Mouse (Mus musculus) heart, embryonic 13.5 days (tissue): ENCODE data around the gene Pgls. TPM values are rescaled to one million over a fixed set of nuclear protein-coding genes. Genes with fewer than 3 reads are reported as not detected.

ENCODE experiments used
- ATAC-seq: fragments of 200-750 bp; cut with Nextera tagmentation; 2 replicates; pipeline ENCODE4 v1.8.0; 2017; ENCODE audit warnings: moderate TSS enrichment; ENCODE audit not compliant: insufficient number of reproducible peaks, low FRiP score, low TSS enrichment; ENCODE audit errors: extremely low read depth
- H3K27ac ChIP-seq: fragments of 300-500 bp; sonication (generic); replicated peaks from 2 replicates; pipeline ENCODE4 v1.5.1; 2015; ENCODE audit warnings: moderate library complexity, mild to moderate bottlenecking, inconsistent platforms
- H3K27me3 ChIP-seq: fragments of 300-500 bp; sonication (generic); replicated peaks from 2 replicates; pipeline ENCODE4 v1.6.1; 2015; ENCODE audit warnings: mild to moderate bottlenecking, inconsistent platforms
- H3K36me3 ChIP-seq: fragments of 300-500 bp; sonication (generic); 2 replicates; pipeline ENCODE4 v1.6.1; 2015; ENCODE audit warnings: mild to moderate bottlenecking, inconsistent platforms
- H3K4me1 ChIP-seq: fragments of 300-500 bp; sonication (generic); 2 replicates; pipeline ENCODE4 v1.6.1; 2015; ENCODE audit warnings: inconsistent platforms
- H3K4me2 ChIP-seq: fragments of 300-500 bp; sonication (generic); 2 replicates; pipeline ENCODE4 v1.6.1; 2015; ENCODE audit warnings: inconsistent platforms, mild to moderate bottlenecking, moderate library complexity
- H3K4me3 ChIP-seq: fragments of 300-500 bp; sonication (generic); 2 replicates; pipeline ENCODE4 v1.5.1; 2015; ENCODE audit warnings: moderate library complexity, mild to moderate bottlenecking, inconsistent platforms
- H3K9ac ChIP-seq: fragments of 300-500 bp; sonication (generic); 2 replicates; pipeline ENCODE4 v1.6.1; 2015; ENCODE audit warnings: inconsistent platforms, mild to moderate bottlenecking, moderate library complexity
- H3K9me3 ChIP-seq: fragments of 300-500 bp; sonication (generic); 2 replicates; pipeline ENCODE4 v1.6.1; 2016; ENCODE audit warnings: inconsistent platforms
- WGBS: fragments of 180-500 bp; shearing (Covaris S2); methylation state at CpG from one replicate; pipeline ENCODE4 v1.1.7; 2015; ENCODE audit warnings: mixed read lengths; 5-methylcytosine and 5-hydroxymethylcytosine counted together
- polyA plus RNA-seq: library from polyadenylated mRNA; unstranded; fragments of >200 nt; fragmentation: Nextera tagmentation; extraction: Ambion mirVana; gene quantifications from 2 replicates; pipeline ENCODE4 v1.2.1, GENCODE M21; 2015

Pgls gene
- polyA plus RNA-seq, 1 experiment from 2014 or later: 169 TPM

GRCm38 (mm10) chr8:71570291-71570954, 21.6 kb upstream of the Pgls start:
- Histone ChIP-seq H3K27ac (peak overlapping the region; percentile 40), H3K4me2 (peak overlapping the region; percentile 89), H3K9ac (peak overlapping the region; percentile 85), H3K36me3 (no peaks in the 10 kb centered on the region), H3K27me3 (peaks cover 37% of the 10 kb centered on the region), H3K4me1 (peaks cover 40% of the 10 kb centered on the region), H3K4me3 (peak overlapping the region; percentile 61), H3K9me3 (no peaks in the 10 kb centered on the region)
- WGBS: under 1% methylated on average over 41 of the region's 41 CpGs
- peak; percentile 74 for ATAC-seq

GRCm38 (mm10) chr8:71572077-71572476, 19.9 kb upstream of the Pgls start:
- ATAC-seq: no peak
- H3K27ac ChIP-seq: no peak overlapping the region
- H3K36me3 ChIP-seq: no peaks in the 10 kb centered on the region
- H3K9ac ChIP-seq: no peak overlapping the region
- no peak overlapping the region for H3K4me3 ChIP-seq
- 77% methylated on average over 2 of the region's 2 CpGs for WGBS
- H3K4me2 ChIP-seq: no peak overlapping the region
- no peaks in the 10 kb centered on the region for H3K9me3 ChIP-seq
- peaks cover 40% of the 10 kb centered on the region for H3K4me1 ChIP-seq
- H3K27me3 ChIP-seq: peaks cover 23% of the 10 kb centered on the region

GRCm38 (mm10) chr8:71572847-71573633, 18.9 kb upstream of the Pgls start:
- WGBS: 64% methylated on average over 9 of the region's 9 CpGs
- Histone ChIP-seq H3K4me2 (no peak overlapping the region), H3K9me3 (no peaks in the 10 kb centered on the region), H3K36me3 (no peaks in the 10 kb centered on the region), H3K27ac (0 out of 2 replicates have a peak overlapping the region, but pooled peaks have one; percentile 7), H3K27me3 (peaks cover 13% of the 10 kb centered on the region), H3K4me3 (no peak overlapping the region), H3K9ac (peak overlapping the region; percentile 25), H3K4me1 (peaks cover 40% of the 10 kb centered on the region)
- no peak for ATAC-seq

- Histone ChIP-seq H3K9me3 (no peaks in the 10 kb centered on the region), H3K9ac (no peak overlapping the region), H3K27me3 (no peaks in the 10 kb centered on the region), H3K4me3 (no peak overlapping the region), H3K27ac (no peak overlapping the region), H3K4me1 (peaks cover 28% of the 10 kb centered on the region), H3K36me3 (no peaks in the 10 kb centered on the region), H3K4me2 (no peak overlapping the region)
- ATAC-seq: no peak
- WGBS: 61% methylated on average over 7 of the region's 7 CpGs
Observed at GRCm38 (mm10) chr8:71574426-71574825, 17.6 kb upstream of the Pgls start.

GRCm38 (mm10) chr8:71575020-71575419, 17.0 kb upstream of the Pgls start:
- no peaks in the 10 kb centered on the region for H3K36me3 ChIP-seq
- no peaks in the 10 kb centered on the region for H3K9me3 ChIP-seq
- no peaks in the 10 kb centered on the region for H3K27me3 ChIP-seq
- H3K4me1 ChIP-seq: peaks cover 25% of the 10 kb centered on the region
- no peak overlapping the region for H3K9ac ChIP-seq
- no peak overlapping the region for H3K4me2 ChIP-seq
- 44% methylated on average over 1 of the region's 1 CpGs for WGBS
- ATAC-seq: no peak
- H3K4me3 ChIP-seq: no peak overlapping the region
- H3K27ac ChIP-seq: no peak overlapping the region

- H3K4me2 ChIP-seq: no peak overlapping the region
- H3K4me3 ChIP-seq: no peak overlapping the region
- peaks cover 5% of the 10 kb centered on the region; the same call in 1 of the 2 replicates for H3K36me3 ChIP-seq
- H3K27me3 ChIP-seq: no peaks in the 10 kb centered on the region
- no peak overlapping the region for H3K9ac ChIP-seq
- ATAC-seq: no peak
- no peaks in the 10 kb centered on the region for H3K9me3 ChIP-seq
- 53% methylated on average over 4 of the region's 4 CpGs for WGBS
- H3K4me1 ChIP-seq: peaks cover 8% of the 10 kb centered on the region
- no peak overlapping the region for H3K27ac ChIP-seq
Observed at GRCm38 (mm10) chr8:71577856-71578387, 14.1 kb upstream of the Pgls start.

- H3K9me3 ChIP-seq: no peaks in the 10 kb centered on the region
- no peak overlapping the region for H3K9ac ChIP-seq
- WGBS: 60% methylated on average over 1 of the region's 1 CpGs
- 0 out of 2 replicates have a peak, but pooled peaks cover 4% of the 10 kb centered on the region for H3K4me1 ChIP-seq
- ATAC-seq: no peak
- H3K27me3 ChIP-seq: 0 out of 2 replicates have a peak, but pooled peaks cover 6% of the 10 kb centered on the region
- no peak overlapping the region for H3K4me2 ChIP-seq
- H3K4me3 ChIP-seq: no peak overlapping the region
- H3K36me3 ChIP-seq: peaks cover 6% of the 10 kb centered on the region
- H3K27ac ChIP-seq: no peak overlapping the region
Observed at GRCm38 (mm10) chr8:71579009-71579408, 13.0 kb upstream of the Pgls start.

GRCm38 (mm10) chr8:71579476-71579875, 12.5 kb upstream of the Pgls start:
- Histone ChIP-seq H3K27ac (no peak overlapping the region), H3K9ac (no peak overlapping the region), H3K4me3 (no peak overlapping the region), H3K4me1 (0 out of 2 replicates have a peak, but pooled peaks cover 4% of the 10 kb centered on the region), H3K9me3 (no peaks in the 10 kb centered on the region), H3K4me2 (no peak overlapping the region), H3K36me3 (peaks cover 10% of the 10 kb centered on the region), H3K27me3 (0 out of 2 replicates have a peak, but pooled peaks cover 6% of the 10 kb centered on the region)
- 83% methylated on average over 14 of the region's 14 CpGs for WGBS
- no peak for ATAC-seq

GRCm38 (mm10) chr8:71580201-71580600, 11.8 kb upstream of the Pgls start:
- WGBS: 56% methylated on average over 9 of the region's 9 CpGs
- Histone ChIP-seq H3K4me2 (no peak overlapping the region), H3K36me3 (peaks cover 17% of the 10 kb centered on the region), H3K9ac (no peak overlapping the region), H3K4me3 (no peak overlapping the region), H3K4me1 (0 out of 2 replicates have a peak, but pooled peaks cover under 1% of the 10 kb centered on the region), H3K27me3 (0 out of 2 replicates have a peak, but pooled peaks cover 6% of the 10 kb centered on the region), H3K27ac (no peak overlapping the region), H3K9me3 (no peaks in the 10 kb centered on the region)
- ATAC-seq: no peak

- 0 out of 2 replicates have a peak, but pooled peaks cover 6% of the 10 kb centered on the region for H3K27me3 ChIP-seq
- H3K9ac ChIP-seq: no peak overlapping the region
- ATAC-seq: no peak
- H3K9me3 ChIP-seq: no peaks in the 10 kb centered on the region
- no peak overlapping the region for H3K4me3 ChIP-seq
- H3K4me2 ChIP-seq: no peak overlapping the region
- WGBS: 66% methylated on average over 2 of the region's 2 CpGs
- H3K27ac ChIP-seq: no peak overlapping the region
- peaks cover 24% of the 10 kb centered on the region for H3K36me3 ChIP-seq
- H3K4me1 ChIP-seq: peaks cover 12% of the 10 kb centered on the region
Observed at GRCm38 (mm10) chr8:71586891-71587290, 5.1 kb upstream of the Pgls start.

GRCm38 (mm10) chr8:71588762-71589161, 3.2 kb upstream of the Pgls start:
- H3K36me3 ChIP-seq: peaks cover 24% of the 10 kb centered on the region
- 0 out of 2 replicates have a peak, but pooled peaks cover 2% of the 10 kb centered on the region for H3K27me3 ChIP-seq
- H3K9me3 ChIP-seq: no peaks in the 10 kb centered on the region
- no peak overlapping the region for H3K9ac ChIP-seq
- no peak overlapping the region for H3K4me3 ChIP-seq
- H3K27ac ChIP-seq: no peak overlapping the region
- no peak overlapping the region for H3K4me2 ChIP-seq
- peaks cover 25% of the 10 kb centered on the region for H3K4me1 ChIP-seq
- 72% methylated on average over 3 of the region's 3 CpGs for WGBS
- ATAC-seq: no peak
